Mouse (Mus musculus) forebrain, embryonic 14.5 days (tissue): ENCODE measurements around the gene Nfil3. TPM values are rescaled to one million over a fixed set of nuclear protein-coding genes. Genes with fewer than 3 reads are reported as not detected.

Experiments used
- ATAC-seq: fragments of 200-750 bp; cut with Nextera tagmentation; 2 replicates; pipeline ENCODE4 v1.8.0; 2017; ENCODE audit warnings: mild to moderate bottlenecking, moderate library complexity
- DNase-seq: peaks from one replicate; pipeline ENCODE4 v3.0.0-alpha.2; 2015; ENCODE audit warnings: low spot score
- H3K27ac ChIP-seq: fragments of 300-500 bp; sonication (generic); 2 replicates; pipeline ENCODE4 v1.5.1; 2014; ENCODE audit warnings: low read depth, mild to moderate bottlenecking, control low read depth, low read length, moderate library complexity
- H3K27me3 ChIP-seq: fragments of 300-500 bp; sonication (generic); replicated peaks from 2 replicates; pipeline ENCODE4 v1.6.1; 2014; ENCODE audit warnings: low read length, control low read depth, mixed read lengths; ENCODE audit not compliant: control insufficient read depth, insufficient read depth
- H3K36me3 ChIP-seq: fragments of 300-500 bp; sonication (generic); 2 replicates; pipeline ENCODE4 v1.6.1; 2014; ENCODE audit warnings: low read length, control low read depth; ENCODE audit not compliant: control insufficient read depth, insufficient read depth
- H3K4me1 ChIP-seq: fragments of 300-500 bp; sonication (generic); 2 replicates; pipeline ENCODE4 v1.6.1; 2014; ENCODE audit warnings: antibody characterized with exemption, low read length, control low read depth; ENCODE audit not compliant: control insufficient read depth, insufficient read depth
- H3K4me2 ChIP-seq: fragments of 300-500 bp; sonication (generic); 2 replicates; pipeline ENCODE4 v1.6.1; 2014; ENCODE audit warnings: mild to moderate bottlenecking, control low read depth, low read length
- H3K4me3 ChIP-seq: fragments of 300-500 bp; sonication (generic); 2 replicates; pipeline ENCODE4 v1.5.1; 2014; ENCODE audit warnings: low read depth, low read length, control low read depth
- H3K9ac ChIP-seq: fragments of 300-500 bp; sonication (generic); 2 replicates; pipeline ENCODE4 v1.6.1; 2014; ENCODE audit warnings: mild to moderate bottlenecking, low read length, control low read depth, moderate library complexity
- H3K9me3 ChIP-seq: fragments of 300-500 bp; sonication (generic); replicated peaks from 2 replicates; pipeline ENCODE4 v1.6.1; 2016; ENCODE audit warnings: low read length, control low read depth, mixed read lengths; ENCODE audit not compliant: control insufficient read depth
- WGBS: fragments of 180-500 bp; shearing (Covaris S2); extraction: QIAGEN DNeasy Blood & Tissue Kit; methylation state at CpG from one replicate; pipeline ENCODE4 v1.1.7; 2014; 5-methylcytosine and 5-hydroxymethylcytosine counted together
- polyA plus RNA-seq: library from polyadenylated mRNA; unstranded; fragments of >200 nt; fragmentation: Nextera tagmentation; extraction: Ambion mirVana; gene quantifications from 2 replicates; pipeline ENCODE4 v1.2.1, GENCODE M21; 2014

Nfil3 gene
- polyA plus RNA-seq, 1 experiment from 2014 or later = 38.1 TPM

- ATAC-seq = no peak
- no peak overlapping the region for H3K4me2 ChIP-seq
- H3K4me3 ChIP-seq = no peak overlapping the region
- H3K36me3 ChIP-seq = no peaks in the 10 kb centered on the region
- no peak overlapping the region for H3K27ac ChIP-seq
- 56% methylated on average over 3 of the region's 3 CpGs for WGBS
- H3K27me3 ChIP-seq = no peaks in the 10 kb centered on the region
- no peaks in the 10 kb centered on the region for H3K9me3 ChIP-seq
- DNase-seq = peak; percentile 46
- no peak overlapping the region for H3K9ac ChIP-seq
- H3K4me1 ChIP-seq = peaks cover 3% of the 10 kb centered on the region; the same call in 1 of the 2 replicates
Measured at GRCm38 (mm10) chr13:53007781-53008180, 26.9 kb upstream of the Nfil3 start.

DNA sequence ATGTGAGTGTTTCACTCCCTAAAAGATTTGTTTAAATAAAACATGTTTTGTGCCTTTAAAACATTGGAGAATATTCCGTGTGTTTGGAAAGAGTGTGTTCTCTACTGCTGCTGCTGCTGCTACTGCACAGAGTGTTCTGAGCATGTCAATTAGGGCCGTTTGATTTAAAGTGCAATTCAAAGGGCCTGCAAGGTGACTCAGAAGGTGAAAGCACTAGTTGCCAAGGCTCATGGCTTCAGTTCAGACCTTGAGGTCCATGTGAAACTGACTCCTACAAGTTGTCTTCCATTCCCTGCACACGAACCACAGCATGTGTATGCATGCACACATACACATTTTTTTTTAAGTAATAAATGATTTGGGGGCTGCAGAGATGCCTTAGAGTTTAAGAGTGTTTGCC lies 22.4 kb upstream of the Nfil3 start:
- ATAC-seq (no peak), DNase-seq (no peak)
- Histone ChIP-seq H3K27ac (no peak overlapping the region), H3K36me3 (no peaks in the 10 kb centered on the region), H3K27me3 (no peaks in the 10 kb centered on the region), H3K4me3 (no peak overlapping the region), H3K9ac (no peak overlapping the region), H3K4me2 (no peak overlapping the region), H3K9me3 (no peaks in the 10 kb centered on the region), H3K4me1 (no peaks in the 10 kb centered on the region)
- 57% methylated on average over 3 of the region's 3 CpGs for WGBS

DNA sequence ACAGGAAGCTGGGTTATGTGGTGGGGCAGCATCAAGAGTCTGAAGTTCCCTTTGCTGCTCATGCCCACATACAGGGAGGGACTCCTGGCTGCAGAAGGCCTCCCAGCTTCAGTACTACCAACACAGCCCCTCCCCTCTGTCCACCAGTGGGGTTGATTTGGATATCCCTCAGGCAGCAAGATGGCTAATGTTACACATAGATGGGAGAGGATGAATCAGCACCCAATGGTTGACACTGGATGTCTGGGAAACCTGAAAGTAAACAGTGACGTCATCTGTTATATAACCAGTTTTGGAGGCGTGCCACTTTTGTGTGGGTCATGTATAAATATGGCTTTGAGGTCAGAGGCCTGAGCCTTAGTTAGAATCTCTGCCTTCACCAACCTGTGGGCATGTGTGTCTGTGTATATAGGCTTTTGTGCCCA lies 20.6 kb upstream of the Nfil3 start:
- ATAC-seq = no peak
- 87% methylated on average over 2 of the region's 2 CpGs for WGBS
- Histone ChIP-seq H3K9ac (no peak overlapping the region), H3K27me3 (no peaks in the 10 kb centered on the region), H3K27ac (no peak overlapping the region), H3K36me3 (no peaks in the 10 kb centered on the region), H3K4me1 (no peaks in the 10 kb centered on the region), H3K9me3 (no peaks in the 10 kb centered on the region), H3K4me2 (no peak overlapping the region), H3K4me3 (no peak overlapping the region)
- no peak for DNase-seq

- Histone ChIP-seq H3K9me3 (no peaks in the 10 kb centered on the region), H3K4me3 (no peak overlapping the region), H3K36me3 (no peaks in the 10 kb centered on the region), H3K4me1 (no peaks in the 10 kb centered on the region), H3K27me3 (no peaks in the 10 kb centered on the region), H3K9ac (no peak overlapping the region), H3K4me2 (no peak overlapping the region), H3K27ac (no peak overlapping the region)
- DNase-seq (no peak), ATAC-seq (no peak)
- WGBS = 95% methylated on average over 2 of the region's 2 CpGs
Measured at GRCm38 (mm10) chr13:53000481-53000880, 19.6 kb upstream of the Nfil3 start.

- ATAC-seq = no peak
Measured at GRCm38 (mm10) chr13:52998541-52998940, 17.7 kb upstream of the Nfil3 start.

DNA sequence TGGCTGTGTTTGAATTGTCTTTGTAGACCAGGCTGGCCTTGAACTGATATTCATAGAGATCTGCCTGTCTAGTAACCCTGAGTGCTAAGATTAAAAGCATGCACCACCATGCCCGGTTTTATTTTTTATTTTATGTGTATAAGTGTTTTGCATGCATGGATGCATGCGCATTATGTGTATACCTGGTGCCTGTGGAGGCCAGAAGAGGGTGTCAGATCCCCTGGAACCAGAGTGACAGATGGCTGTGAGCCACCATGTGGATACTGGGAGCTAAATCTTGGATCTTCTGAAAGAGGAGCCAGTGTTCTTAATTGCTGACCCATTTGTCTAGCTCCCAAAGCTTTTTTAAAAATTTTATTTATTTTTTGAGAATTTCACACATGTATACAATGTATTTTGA lies 16.9 kb upstream of the Nfil3 start:
- no peaks in the 10 kb centered on the region for H3K4me1 ChIP-seq
- no peak overlapping the region for H3K4me3 ChIP-seq
- 82% methylated on average over 2 of the region's 2 CpGs for WGBS
- DNase-seq (no peak), ATAC-seq (no peak)
- no peaks in the 10 kb centered on the region for H3K9me3 ChIP-seq
- no peak overlapping the region for H3K9ac ChIP-seq
- H3K36me3 ChIP-seq = no peaks in the 10 kb centered on the region
- H3K27me3 ChIP-seq = no peaks in the 10 kb centered on the region
- no peak overlapping the region for H3K27ac ChIP-seq
- H3K4me2 ChIP-seq = no peak overlapping the region

More at GRCm38 (mm10) chr13:52998541-52998940, 17.7 kb upstream of the Nfil3 start:
- H3K9me3 ChIP-seq = no peaks in the 10 kb centered on the region
- H3K4me1 ChIP-seq = no peaks in the 10 kb centered on the region
- H3K36me3 ChIP-seq = no peaks in the 10 kb centered on the region
- no peak overlapping the region for H3K27ac ChIP-seq
- WGBS = 93% methylated on average over 10 of the region's 10 CpGs
- no peak for DNase-seq
- H3K9ac ChIP-seq = no peak overlapping the region
- H3K4me3 ChIP-seq = no peak overlapping the region
- no peaks in the 10 kb centered on the region for H3K27me3 ChIP-seq
- H3K4me2 ChIP-seq = no peak overlapping the region

- Histone ChIP-seq H3K9ac (no peak overlapping the region), H3K4me3 (no peak overlapping the region), H3K9me3 (no peaks in the 10 kb centered on the region), H3K4me1 (no peaks in the 10 kb centered on the region), H3K4me2 (no peak overlapping the region), H3K36me3 (no peaks in the 10 kb centered on the region), H3K27ac (no peak overlapping the region), H3K27me3 (no peaks in the 10 kb centered on the region)
- DNase-seq = no peak
- no peak for ATAC-seq
- 79% methylated on average over 8 of the region's 8 CpGs for WGBS
Measured at GRCm38 (mm10) chr13:52996201-52996600, 15.3 kb upstream of the Nfil3 start.

DNA sequence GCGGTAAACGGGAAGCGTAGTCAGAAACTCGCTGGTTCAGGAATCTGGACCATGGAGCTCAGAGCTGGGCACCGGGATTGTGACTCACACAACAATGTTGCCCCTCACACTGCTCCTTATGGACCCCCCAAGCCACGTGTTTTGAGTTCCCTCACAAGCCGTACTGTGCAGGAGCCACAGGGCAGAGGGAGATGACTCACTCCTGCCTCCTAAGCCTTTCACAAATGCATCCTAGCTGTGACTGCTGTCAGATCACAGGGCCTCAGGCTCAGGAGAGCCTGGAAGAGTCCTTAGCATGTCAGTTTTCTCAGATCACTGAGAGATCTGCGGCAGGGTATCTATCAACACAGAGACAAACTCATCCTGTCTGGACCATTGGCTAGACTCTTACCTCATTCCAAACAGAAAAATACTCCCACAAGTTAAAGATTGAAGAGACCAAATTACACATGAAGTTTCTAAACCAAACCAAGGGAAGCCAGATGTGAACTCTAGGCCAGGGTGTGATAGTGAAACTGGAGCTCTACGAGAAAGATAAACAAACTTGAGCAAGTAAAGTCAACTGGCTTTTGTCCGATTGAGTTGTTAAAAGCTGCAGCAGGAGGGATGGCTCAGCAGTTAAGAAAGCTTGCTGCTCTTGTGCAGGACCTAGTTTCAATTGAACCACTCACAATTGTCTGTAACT lies 13.5 kb upstream of the Nfil3 start:
- 83% methylated on average over 10 of the region's 10 CpGs for WGBS
- no peak overlapping the region for H3K27ac ChIP-seq
- no peaks in the 10 kb centered on the region for H3K27me3 ChIP-seq
- no peaks in the 10 kb centered on the region for H3K36me3 ChIP-seq
- DNase-seq (no peak), ATAC-seq (no peak)
- H3K4me3 ChIP-seq = no peak overlapping the region
- H3K4me1 ChIP-seq = no peaks in the 10 kb centered on the region
- no peak overlapping the region for H3K4me2 ChIP-seq
- H3K9ac ChIP-seq = no peak overlapping the region
- no peaks in the 10 kb centered on the region for H3K9me3 ChIP-seq

DNA sequence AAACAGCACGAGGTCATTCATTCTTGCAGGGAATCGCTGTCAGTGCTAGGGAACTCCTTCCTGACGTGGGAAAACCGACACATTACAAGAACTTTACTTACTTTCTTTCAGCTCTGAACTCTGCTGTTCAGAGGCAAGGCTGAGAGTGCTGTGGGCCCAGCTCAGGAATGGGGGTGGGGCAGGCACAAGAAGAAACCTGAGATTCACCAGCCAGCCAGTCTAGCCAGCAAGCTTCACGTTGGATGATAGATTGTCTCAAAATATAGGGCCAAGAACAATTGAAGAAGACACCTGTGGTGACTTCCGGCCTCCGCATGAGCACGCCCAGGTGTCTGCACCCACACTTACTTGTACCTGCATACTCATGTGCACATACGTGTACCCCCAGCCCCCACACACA lies 9.3 kb upstream of the Nfil3 start:
- Histone ChIP-seq H3K4me2 (no peak overlapping the region), H3K27ac (no peak overlapping the region), H3K36me3 (no peaks in the 10 kb centered on the region), H3K9ac (no peak overlapping the region), H3K9me3 (no peaks in the 10 kb centered on the region), H3K4me1 (no peaks in the 10 kb centered on the region), H3K4me3 (no peak overlapping the region), H3K27me3 (no peaks in the 10 kb centered on the region)
- DNase-seq (no peak), ATAC-seq (no peak)
- 73% methylated on average over 9 of the region's 9 CpGs for WGBS
